Mouse (Mus musculus) heart, adult 18-20 months (tissue): ENCODE results near the gene Rnf157. TPM values are rescaled to one million over a fixed set of nuclear protein-coding genes. Genes with fewer than 3 reads are reported as not detected.

Experiments used
- DNase-seq, 2 experiments: peaks; one replicate each; pipeline ENCODE4 v3.0.0; 2021 to 2022; ENCODE audit warnings: mixed read lengths in 1 of 2
- long read RNA-seq, 2 experiments: library from polyadenylated mRNA; stranded (forward); transcript quantifications; one replicate each; pipeline ENCODE4 v2.0.0; 2021
- total RNA-seq, 2 experiments: library from RNA; stranded (reverse); gene quantifications; 2 replicates each; pipeline ENCODE4 v1.2.3; 2021

Rnf157 gene
- total RNA-seq = 1 to 10 TPM; 5.8 to 7.2 TPM
- long read RNA-seq, experiment 1, full-length matches to known transcripts = 3 of 10 reads
- long read RNA-seq, experiment 1, partial matches to known transcripts = 4 of 10 reads
- long read RNA-seq, experiment 1, other reads (novel, unspliced or antisense) = 3 of 10 reads
- long read RNA-seq, experiment 2, full-length matches to known transcripts = 2 of 4 reads
- long read RNA-seq, experiment 2, partial matches to known transcripts = 1 of 4 reads
- long read RNA-seq, experiment 2, other reads (novel, unspliced or antisense) = 1 of 4 reads

DNA sequence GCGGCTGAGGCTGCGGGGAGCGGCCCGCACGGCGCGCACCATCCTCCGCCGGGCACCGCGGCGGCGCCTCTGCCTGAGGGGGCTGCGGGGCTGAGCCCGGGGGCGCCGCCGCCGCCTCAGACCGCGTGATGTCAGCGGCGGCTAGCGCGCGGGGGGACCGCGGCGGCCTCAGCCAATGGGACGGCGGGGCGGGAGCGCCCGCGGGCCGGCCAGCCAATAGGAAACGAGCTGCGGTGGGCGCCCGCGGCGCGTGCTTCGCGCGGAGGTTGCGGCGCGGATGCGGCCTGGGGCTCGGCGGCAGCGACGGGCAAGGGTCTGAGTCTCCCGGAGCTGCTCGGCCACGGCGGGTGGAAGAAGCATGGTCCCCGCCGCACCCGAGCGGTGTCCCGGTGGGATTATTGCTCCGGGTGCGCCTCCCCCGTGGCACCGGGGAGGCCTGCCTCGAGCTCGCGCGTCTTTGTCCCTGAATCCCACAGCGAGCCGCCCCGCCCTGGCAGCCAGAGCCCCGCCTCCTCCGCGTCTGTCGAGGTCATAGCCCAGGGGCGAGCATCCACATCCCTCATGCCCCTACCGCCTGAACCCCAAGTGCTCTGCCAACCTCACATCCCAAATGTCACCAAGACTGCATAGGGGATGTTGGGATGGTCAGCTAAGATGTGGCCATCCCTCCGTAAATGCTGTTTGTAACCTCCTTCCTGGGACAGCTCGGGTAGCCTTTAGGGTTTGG lies at the start of gene Rnf157:
TSS of gene Rnf157 (minus strand) at position 129 of the 727 bp plus-strand sequence.
- peak; percentile 85 to 90 for DNase-seq

DNA sequence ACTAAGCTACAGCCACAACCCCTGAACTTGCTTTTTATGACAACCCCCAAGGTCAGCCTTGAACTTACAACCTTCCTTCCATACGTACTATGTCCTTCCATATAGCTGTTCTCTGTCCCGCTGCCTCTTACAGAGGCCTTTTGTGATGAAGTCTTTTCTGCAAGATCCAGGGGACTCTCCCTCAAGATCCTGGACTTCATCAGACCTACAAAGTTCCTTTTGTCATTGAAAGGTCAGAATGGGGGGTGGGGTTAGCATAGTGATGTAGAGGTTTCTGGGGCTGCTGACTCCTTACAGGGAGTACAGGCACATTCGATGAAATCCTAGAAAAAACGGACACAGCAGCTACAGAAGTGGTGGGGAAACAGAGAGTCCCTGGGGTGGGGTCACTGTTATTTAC lies 47.0 kb upstream of the Rnf157 start:
- DNase-seq = no peak

DNA sequence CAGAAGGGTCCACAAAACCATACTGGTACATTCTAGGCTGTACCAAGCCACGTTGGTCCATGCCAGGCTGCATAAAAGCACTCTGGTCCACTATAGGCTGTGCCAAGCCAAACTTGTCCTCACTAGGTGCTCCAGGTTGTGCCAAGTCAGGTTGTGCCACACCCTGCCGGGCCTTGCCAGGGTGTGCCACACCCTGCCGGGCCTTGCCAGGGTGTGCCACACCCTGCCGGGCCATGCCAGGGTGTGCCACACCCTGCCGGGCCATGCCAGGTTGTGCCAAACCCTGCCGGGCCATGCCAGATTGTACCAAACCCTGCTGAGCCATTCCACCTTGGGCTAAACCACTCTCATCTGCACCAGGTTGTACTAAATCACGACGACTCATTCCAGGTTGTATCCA lies 43.4 kb upstream of the Rnf157 start:
- no peak for DNase-seq

DNA sequence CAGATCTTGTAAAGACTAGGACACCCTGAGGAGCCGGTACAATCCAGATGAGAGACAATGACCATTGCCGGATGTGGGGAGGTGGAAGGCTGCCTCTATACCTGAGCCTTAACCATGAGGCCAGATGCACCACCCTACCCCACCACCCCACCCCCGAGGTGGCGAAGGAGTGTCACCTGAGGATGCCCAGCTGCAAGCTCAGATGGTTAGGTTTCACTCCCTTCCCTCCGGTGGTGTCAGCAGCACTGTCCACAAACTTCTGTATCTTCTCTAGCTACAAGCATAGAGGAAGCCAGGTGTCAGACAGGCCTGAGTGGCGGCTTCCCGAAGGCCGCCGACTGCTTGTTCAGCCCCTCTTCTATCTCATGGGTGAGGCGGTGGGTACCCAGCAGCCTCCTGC lies 41.1 kb upstream of the Rnf157 start:
- no peak for DNase-seq

DNA sequence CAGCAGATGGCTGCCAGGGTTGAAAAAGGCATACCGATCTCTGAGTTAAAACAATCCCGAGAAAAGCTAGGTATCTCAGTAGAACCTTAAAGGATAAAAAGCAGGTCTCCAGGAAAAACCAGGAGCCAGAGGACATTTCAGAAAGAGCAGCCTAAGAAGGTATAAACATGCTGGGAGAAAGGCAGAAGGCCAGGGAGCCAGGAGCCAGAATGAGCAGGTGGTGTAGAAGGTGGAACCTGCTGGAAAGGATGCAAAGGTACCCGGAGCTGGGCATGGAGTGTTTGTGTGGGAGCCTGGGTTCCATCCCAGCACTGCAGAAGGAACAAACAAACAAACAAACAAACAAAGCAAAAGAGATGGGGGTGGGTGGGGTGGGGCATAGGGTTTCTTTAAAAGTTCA lies 36.5 kb upstream of the Rnf157 start:
- DNase-seq = no peak

DNA sequence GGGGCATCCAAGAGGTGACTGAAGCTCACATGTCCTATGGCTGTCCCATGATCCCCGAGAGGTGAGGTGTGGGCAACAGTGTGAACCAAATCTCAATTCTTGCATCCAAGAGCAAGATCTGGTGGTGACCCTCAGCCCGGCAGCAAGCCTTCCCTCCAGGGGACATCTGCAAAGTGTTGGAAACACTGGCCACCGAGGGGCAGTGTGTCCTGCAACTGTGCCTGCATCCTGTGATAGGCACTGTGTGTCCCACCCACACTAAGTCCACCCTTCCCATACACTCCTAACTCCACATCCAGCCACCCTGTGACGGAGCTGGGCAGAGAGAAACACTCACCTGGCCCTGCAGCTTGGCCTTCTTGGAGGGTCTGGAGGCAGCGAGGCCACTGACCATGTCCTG lies 35.0 kb upstream of the Rnf157 start:
- DNase-seq = no peak

DNA sequence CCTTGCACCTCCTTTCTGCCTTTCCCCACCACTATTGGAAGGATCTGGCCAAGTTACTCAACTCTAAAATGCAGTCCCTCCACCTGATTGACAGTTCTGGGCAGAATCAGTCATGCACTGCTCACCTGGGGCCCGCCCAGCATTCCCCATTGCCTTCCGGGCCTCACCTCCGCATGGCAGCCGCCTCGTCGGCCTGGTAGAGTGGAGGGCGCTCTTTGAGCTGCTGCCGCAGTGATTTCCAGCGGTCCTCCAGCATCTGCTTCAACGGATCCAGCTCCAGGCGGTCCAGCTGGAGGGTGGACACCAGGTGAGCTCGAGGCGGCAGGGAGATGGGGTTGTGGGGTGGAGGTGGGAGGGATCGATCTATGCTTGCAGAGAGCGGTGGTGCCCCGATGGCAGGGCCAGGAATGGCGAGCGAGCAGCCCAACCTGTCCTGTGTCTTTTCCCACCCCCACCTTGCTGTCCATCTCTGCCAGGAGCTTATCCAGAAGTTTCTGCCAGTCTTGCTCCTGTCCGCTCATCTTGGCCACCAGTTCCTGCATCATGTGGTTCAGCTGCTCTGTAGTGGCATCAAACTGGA lies 33.6 kb upstream of the Rnf157 start:
- DNase-seq = no peak

DNA sequence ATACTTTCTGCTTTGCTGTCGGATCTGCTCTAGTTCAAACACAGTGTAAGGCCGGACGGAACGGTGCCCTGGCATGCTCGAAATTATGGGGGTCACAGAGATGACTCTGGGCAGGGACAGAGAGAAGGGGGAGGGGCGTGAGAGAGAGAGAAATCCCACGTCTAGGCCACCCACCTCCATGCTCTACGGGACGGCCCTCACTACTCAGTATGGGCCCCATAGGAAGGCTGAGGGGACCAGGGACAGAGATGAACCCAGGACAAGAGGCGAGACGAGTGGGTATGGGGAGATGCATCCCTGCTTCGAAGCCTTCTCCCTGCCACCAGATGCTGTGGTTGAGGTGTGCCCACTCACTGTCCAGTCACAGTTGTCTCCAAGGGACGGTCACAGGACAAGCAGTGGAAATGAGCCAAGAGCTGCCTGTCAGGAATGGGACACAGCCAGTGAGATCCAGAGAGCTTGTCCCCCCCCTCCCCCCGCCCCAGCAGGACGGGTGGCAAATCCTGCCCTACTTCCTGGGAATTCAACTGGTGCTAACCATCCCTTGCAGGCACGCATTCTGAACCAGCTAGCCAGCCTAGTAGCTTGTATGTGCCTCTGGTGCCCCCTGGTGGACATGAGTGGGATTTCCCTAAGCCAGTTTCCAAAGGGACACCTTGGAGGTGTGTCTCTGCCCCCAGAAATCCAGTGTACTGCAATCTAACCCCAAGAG lies 32.9 kb upstream of the Rnf157 start:
- DNase-seq = peak; percentile 88 to 99

DNA sequence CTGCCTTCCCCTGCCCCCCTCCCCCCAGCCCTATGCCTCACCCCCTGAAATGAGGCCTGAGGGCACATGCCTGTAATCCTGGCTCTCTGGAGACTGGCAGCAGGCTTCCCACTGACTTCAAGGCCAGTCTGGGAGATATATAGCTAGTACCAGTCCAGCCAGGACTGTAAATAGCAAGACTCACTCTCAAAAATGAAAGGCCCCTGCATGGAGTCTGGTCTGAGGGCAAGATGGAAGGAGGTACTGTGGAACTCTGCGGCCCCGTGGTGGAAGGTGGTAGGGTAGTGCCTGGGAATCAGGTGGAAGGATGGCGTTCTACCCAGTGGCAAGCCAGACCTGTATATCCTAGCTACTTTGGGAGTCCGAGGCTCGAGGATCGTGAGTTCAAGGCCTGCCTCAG lies 31.1 kb upstream of the Rnf157 start:
- no peak for DNase-seq

DNA sequence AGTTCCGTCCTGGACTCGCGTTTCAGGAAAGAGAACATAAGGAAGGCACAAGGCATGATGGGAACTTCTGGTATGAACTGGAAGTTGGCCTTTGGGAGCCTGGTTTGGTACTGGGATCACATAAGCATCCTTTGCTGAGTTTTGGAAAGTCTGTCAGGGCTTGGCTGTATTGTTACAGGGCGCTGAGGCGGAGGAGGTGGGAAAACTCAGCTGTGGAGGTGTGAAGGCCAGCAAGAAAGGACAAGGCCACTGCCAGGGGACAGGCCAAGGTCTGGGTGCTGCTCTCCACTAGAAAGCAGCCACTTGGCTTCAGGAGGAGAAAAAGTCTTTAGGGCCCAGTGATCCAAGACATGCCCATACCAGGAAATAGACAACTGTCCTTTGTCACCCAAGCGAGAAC lies 30.5 kb upstream of the Rnf157 start:
- no peak for DNase-seq

DNA sequence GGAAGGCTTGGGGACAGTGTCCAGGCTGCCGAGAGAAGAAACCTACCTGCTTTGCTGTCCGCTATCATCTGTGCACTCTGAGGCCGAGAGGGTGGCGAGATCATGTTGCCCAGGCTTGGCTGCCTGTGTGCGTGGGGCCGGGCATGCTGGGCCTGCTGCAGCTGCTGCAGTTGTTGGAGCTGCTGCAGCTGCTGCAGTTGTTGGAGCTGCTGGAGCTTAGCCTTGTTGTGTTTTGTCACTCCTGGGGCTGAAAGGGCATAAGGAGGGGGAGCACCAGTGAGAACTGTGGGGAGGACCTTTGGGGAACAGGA lies 30.0 kb upstream of the Rnf157 start:
- no peak for DNase-seq

DNA sequence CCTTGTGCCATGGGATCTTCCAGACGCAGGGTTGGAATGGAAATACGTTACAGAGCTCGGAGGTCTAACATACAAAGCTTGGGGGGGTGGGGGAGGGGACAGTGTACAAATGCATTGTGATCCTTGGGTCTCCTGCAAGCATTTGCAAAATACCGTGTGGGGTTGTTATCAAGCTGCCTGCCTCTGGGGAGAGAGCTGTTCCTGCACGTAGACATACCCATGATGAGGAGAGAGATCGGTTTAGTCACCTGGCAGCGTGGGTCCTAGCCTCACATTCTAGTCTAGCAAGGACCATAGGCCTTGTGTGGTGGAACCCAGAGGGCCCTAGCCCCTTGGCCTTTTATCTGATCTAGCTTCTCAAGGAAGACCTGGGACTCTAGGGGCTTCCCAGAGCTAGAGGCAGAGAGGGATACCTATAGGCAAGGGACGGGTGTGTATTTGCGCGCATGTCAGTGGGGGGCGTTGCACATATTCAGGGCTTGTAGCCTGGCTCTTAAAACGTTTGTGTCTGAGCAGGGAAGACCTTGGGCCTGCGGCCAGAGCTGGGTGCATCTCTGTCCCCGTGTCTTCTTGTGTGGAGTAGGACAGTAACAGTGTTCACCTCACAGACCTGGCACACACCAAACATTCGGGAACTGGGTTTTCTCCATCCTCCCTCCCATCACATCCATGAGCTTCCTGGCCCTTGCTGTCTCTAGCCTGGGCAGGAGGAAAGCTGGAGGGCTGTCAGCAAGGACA lies 29.5 kb upstream of the Rnf157 start:
- DNase-seq = no peak

DNA sequence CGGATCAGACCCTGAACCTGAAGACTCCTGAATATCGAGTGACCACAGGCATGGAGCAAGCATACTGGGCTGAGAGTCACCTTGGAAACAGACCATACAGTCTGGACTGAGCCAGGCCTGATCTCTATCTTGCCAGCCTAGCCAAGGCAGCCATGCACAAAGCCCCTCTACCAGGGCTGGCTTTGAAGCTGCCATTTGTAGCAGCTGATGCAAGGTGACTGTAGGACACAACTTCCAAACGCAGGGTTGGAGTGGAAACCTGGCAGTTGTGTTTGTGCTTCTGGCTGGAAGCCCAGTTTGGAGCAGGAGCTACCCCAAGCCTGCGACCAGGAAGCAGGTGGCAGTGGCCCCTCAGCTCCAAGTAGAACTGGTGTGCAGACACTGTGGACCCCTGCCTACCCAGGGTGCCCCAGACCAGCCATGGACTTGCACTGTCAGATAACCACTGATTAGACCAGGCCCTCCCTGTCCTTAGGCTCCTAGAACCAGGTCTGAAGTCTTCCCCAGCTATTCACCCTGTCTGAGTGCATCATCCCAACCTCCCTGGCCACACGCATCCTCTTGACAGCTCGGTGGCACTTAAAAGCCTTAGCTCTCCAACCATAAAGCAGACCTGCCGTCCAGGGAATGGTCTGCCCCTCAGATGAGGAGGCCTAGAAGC lies 27.7 kb upstream of the Rnf157 start:
- DNase-seq = peak; percentile 58 to 70

DNA sequence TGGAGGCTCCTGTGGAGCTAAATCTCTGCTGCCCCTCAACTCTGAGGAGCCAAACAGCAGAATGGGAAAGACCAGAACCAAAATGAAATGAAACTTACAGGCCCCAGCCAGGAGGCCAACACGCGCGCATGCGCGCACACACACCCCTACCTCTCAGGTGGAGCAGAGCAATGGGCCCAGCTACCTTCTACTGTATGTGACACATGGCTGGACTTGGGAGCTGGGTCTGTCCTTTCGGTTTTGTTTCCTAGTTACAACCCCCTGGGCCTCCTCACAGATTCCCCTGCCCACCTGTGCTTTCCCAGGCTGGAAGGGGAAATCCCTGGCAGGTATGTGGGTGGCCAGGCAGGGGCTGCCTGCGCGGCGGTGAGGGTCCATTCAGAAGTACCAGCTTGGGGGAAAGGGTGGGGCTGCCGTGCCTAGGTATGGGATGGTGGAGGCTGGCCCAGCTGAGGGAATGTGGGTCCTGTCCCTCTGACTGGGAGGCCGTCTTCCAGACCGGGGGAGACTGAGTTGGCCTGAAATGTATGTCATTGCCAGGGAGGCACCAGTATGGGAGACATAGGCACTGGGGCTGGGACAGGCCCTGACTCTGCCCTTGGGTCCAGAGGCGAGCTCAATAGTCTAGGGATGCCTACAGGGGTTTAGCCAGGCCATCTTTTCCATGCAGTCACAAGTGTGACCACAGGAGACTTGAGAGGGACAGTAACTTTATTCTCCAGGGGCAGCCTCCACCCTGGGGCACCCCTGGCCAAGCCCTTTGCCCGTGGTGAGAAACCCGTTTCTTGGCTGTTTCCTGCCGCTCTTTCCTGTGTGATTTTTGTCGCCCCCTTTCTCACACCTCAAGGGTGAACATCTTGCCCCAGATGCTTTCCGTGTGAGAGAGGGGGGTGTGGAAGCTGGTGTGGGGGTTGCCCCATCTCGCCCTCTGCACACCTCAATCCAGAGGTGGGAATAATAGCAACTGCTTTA lies 26.7 kb upstream of the Rnf157 start:
- DNase-seq = no peak

DNA sequence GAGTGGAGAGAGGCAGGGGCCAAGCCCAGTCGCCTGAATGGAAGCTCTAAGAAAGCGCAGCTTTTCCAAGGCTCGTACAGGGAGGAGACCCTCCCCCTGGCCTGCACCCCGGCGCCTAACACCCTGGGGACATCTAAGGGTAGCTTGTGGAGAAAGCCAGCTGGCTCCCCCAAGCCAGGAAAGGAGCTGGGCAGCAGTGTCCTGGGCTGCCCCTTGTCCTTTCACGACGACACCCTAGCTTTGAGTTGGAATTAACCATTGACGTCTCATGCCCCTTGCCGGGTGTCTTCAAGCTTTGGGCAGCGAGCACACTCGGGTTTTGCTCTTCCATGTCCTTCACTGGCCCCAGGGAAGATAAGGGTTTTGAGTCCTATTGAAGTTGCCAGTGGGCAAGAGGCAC lies 24.7 kb upstream of the Rnf157 start:
- peak in 1 of 2 experiments; percentile 25 for DNase-seq

DNA sequence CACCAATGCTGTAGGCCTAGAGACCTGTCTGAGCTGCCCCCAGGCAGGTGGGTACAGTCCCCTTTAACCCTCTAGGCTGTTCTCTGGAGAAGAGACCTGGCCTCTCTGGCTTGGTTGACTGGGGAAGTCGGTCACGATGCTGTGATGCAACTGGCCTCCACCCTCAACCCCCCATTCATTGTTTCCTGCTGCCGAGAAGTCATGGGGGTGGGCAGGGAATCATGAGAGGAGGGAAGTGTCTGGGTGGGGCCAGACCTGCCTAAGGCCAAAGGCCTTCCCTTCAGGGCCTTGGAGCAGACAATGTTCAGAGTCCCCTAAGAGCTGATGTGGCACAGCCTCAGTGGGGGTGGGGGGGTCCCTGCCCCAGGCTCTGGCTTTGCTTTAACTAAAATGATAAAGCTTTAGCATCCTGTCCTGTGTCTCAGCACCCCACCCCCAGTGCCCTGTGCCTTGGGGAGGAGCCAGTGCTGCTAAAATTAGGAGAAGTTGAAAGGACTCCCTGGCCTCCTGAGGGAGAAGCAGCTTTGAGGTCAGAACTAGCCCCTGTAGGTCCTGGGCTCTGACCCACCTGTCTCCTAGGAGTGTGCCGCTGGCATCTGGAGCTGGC lies 24.0 kb upstream of the Rnf157 start:
- DNase-seq = peak; percentile 79 to 82

DNA sequence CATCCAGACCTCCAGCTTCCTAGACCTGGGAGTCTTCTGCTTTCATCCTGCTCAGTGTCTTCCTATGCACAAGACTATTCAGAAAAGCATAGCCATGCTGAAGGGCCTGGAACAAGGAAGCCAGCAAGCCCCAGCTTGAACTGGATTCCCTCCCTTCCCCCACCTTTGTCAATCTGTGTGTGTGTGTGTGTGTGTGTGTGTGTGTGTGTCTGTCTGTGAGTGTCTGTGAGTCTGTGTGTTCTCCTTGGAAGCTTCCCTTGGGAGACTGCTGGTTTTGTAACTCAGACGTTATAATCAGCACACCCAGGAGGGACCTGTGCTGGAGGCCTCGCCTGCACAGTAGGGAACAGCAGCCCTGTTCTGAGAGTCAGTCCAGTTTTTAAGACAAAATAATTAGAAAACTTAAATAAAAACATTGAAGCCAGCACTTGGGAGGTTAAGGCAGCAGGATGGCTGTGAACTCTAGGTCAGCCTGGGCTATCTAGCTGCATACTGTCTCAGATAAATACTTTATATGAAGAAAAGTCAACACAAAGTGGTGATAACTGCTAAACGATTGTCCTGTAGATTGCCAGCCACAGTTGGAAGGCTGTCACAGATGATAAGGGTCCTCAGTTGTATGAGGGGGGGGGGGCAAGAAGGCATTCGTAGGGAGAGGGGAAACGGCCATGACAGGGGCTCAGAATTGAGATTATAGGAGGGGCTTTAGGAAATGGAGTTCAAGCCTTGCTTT lies 23.3 kb upstream of the Rnf157 start:
- DNase-seq = peak in 1 of 2 experiments; percentile 39

DNA sequence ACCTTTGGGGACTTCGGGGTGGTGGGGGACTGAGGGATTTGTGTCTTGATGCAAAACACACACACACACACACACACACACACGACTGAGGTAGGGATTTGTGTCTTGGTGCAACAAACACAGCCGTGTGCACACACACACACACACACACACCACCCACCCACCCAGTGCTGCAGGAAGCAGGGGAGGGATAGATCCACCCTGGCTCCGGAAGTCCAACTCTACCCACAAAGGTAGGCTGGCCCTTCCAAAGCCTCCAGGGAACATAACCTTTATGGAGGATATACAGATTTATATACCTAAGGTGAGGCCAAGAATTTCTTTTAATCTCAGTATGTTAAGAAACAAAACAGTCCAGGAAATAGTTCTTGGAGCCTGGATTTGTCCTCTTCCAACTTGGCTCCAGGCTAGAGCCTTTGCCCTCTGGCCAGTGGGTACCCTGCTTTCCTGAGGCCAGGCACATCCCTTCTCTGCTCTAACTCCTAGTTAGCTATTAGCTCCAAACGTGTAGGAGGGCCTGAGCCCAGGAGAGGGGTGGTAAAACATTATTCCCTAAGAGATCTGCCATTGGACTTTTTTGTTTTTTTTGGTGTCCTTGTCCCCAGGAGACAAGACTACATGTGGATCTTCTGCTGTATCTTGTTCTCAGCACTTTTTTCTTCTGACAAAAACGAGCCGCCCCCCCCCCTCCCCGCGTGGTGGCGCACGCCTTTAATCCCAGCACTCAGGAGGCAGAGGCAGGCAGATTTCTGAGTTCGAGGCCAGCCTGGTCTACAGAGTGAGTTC lies 22.3 kb upstream of the Rnf157 start:
- DNase-seq = peak in 1 of 2 experiments; percentile 26
